Mouse (Mus musculus): ENCODE results near the gene Slc1a3.

DNA sequence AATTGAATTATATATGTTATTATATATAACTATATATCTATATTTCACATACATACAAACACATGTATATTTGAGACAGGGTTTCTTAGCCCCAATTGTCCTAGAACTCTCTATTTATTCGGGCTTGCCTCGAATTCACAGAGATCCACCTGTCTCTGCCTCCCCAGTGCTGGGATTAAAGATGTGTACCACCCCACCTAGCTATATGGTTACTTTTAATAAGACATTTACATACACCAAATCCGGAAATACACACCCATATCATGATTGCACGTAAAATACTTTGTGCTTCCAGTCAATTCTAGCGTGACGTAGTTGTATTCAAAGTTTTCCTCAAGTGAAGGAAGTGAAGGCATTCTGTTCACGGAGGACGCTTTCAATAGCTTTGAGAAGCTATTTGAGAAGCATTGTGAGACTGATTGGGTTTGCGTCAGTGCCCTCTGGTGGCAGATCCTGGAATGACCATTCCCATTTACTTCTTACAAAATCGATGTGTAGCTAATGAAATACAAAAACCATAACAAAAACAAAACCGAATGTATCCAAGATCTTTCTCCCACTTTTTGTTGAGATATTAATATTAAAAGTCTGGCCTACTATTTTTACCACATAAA is 121.0 kb downstream of the Slc1a3 start:
- peak; percentile 86 for TF ChIP-seq CTCF (IDR thresholded peaks at IDR 0.05; ENCODE audit: low read depth)
- no peak for TF ChIP-seq EP300 (IDR thresholded peaks at IDR 0.05; ENCODE audit: low read depth)
